Mouse (Mus musculus): ENCODE measurements around the gene Grin2c. TPM values are rescaled to one million over a fixed set of nuclear protein-coding genes. Genes with fewer than 3 reads are reported as not detected.

The Grin2c gene
- polyA plus RNA-seq, 1 experiment, result 0.33 TPM

DNA sequence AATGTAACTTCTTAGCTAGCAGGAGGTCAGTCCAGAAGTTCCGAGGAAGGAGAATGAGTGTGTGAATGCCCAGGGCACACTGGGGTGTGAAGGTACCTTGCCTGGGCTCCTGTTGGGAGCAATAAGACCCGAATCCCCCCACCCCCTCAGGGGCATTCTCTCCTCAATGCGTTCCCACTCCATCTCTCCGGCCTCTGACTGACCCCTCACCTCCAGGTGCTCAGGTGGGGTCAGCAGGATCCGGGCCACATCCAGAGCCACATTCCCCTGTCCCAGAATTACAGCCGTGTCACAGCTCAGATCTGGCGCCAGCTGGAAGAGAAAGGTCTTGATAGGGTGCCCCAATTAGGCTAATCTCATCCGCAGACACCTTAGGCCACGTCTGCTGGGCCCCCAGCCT lies 4.0 kb upstream of the Grin2c start:
- 84% methylated on average over 9 of the region's 9 CpGs for WGBS

DNA sequence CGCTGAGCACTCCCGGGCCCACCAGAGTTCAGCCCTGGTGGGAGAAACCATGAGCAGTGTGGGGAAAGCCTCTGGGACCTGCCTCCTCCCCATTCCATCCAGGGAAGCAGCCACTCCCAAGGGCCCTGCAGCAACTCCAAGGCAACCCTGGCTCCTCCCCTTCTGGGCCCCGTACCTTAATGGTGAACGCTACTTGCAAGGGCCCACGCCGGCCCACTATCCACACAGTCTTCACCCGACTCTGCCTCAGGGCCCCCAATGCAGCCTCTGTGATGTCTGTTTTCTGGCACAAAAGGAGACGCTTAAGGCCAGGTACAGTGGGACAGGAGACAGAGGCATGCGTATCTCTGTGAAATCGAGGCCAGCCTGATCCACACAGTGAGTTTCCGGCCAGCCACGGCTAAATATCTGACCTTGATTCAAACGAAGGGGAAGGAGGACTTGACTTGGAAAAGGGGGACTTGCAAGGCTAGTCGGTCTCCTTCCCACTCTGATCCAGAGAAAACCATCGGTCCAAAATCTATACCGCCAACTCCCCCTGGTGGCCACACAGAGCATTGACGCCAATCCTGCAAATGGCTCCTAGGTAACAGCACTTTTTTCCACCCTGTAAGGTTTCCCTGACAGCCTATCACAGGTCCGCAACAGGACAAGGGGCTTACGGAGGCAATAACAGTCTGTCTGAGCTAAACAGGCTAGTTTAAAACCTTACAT lies 3.3 kb upstream of the Grin2c start:
- WGBS, result 40% methylated on average over 19 of the region's 19 CpGs
- peak; percentile 95; the same call in 1 of the 2 replicates for TF ChIP-seq CTCF (IDR thresholded peaks at IDR 0.05; ENCODE audit: extremely low read depth, insufficient read length, insufficient replicate concordance, low read depth, low read length)
- TF ChIP-seq POLR2A (IDR thresholded peaks at IDR 0.05; ENCODE audit: low read depth, low read length), result no peak
- no peak overlapping the region for H3K4me3 ChIP-seq (ENCODE audit: low read depth, low read length)
- H3K27me3 ChIP-seq (ENCODE audit: control insufficient read depth, insufficient read depth, low read length), result peaks cover 28% of the 10 kb centered on the region
- no peak overlapping the region for H3K27ac ChIP-seq (ENCODE audit: insufficient read depth, low read depth, low read length)
- peaks cover 4% of the 10 kb centered on the region; the same call in 1 of the 2 replicates for H3K4me1 ChIP-seq (ENCODE audit: control insufficient read depth, insufficient read depth, insufficient read length, low read length)
- H3K36me3 ChIP-seq (ENCODE audit: control insufficient read depth, insufficient read depth, low read length), result peaks cover 4% of the 10 kb centered on the region; the same call in 1 of the 2 replicates

More for the DNA sequence above, 4.0 kb upstream of the Grin2c start:
- TF ChIP-seq CTCF (IDR thresholded peaks at IDR 0.05; ENCODE audit: extremely low read depth, insufficient read length, insufficient replicate concordance, low read depth, low read length) (no peak), POLR2A (IDR thresholded peaks at IDR 0.05; ENCODE audit: low read depth, low read length) (no peak)
- Histone ChIP-seq H3K27me3 (ENCODE audit: control insufficient read depth, insufficient read depth, low read length) (peaks cover 21% of the 10 kb centered on the region), H3K27ac (ENCODE audit: insufficient read depth, low read depth, low read length) (no peak overlapping the region), H3K4me1 (ENCODE audit: control insufficient read depth, insufficient read depth, insufficient read length, low read length) (peaks cover 6% of the 10 kb centered on the region), H3K4me3 (ENCODE audit: low read depth, low read length) (no peak overlapping the region), H3K36me3 (ENCODE audit: control insufficient read depth, insufficient read depth, low read length) (peaks cover 4% of the 10 kb centered on the region; the same call in 1 of the 2 replicates)

DNA sequence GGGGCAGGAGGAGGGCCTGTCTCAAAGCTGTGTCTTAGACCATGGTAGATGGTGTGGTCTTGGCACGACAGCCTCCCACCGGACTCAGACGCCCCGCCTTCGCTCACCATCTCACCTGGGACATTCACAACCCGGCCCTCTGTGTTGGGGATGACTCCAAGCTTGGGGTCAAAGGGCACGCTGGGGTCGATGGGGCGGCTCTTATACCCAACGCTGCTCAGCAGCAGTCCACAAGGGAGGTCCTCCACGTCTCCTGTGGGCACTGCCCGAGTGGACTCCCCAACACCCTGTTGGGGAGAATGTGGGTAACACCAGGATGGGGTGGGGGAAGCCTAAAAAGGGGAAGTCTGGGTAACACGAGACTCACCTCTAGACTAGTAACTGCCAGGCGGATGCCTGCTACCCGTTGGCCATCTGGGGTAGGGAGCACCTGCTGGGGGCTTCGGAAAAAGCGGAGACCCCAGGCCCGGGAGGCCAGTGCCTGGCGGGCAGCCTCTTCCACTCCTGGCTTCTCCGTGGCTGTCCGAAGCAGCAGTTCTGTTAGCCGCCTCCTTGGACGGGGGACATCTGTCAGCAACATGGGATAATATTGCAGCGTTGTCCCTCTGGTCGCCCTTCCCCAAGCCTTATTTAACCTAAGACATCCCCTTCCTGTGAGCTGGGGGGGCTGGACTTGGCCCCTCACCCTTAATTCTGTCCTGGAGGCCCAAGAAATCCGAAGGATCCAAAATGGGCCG lies 2.5 kb upstream of the Grin2c start:
- no peak for TF ChIP-seq POLR2A (IDR thresholded peaks at IDR 0.05; ENCODE audit: low read depth, low read length)
- no peak for TF ChIP-seq CTCF (IDR thresholded peaks at IDR 0.05; ENCODE audit: extremely low read depth, insufficient read length, insufficient replicate concordance, low read depth, low read length)
- 92% methylated on average over 27 of the region's 27 CpGs for WGBS
- Histone ChIP-seq H3K27ac (ENCODE audit: insufficient read depth, low read depth, low read length) (no peak overlapping the region), H3K4me1 (ENCODE audit: control insufficient read depth, insufficient read depth, insufficient read length, low read length) (peaks cover 4% of the 10 kb centered on the region; the same call in 1 of the 2 replicates), H3K27me3 (ENCODE audit: control insufficient read depth, insufficient read depth, low read length) (peaks cover 33% of the 10 kb centered on the region), H3K36me3 (ENCODE audit: control insufficient read depth, insufficient read depth, low read length) (peaks cover 4% of the 10 kb centered on the region; the same call in 1 of the 2 replicates), H3K4me3 (ENCODE audit: low read depth, low read length) (no peak overlapping the region)

DNA sequence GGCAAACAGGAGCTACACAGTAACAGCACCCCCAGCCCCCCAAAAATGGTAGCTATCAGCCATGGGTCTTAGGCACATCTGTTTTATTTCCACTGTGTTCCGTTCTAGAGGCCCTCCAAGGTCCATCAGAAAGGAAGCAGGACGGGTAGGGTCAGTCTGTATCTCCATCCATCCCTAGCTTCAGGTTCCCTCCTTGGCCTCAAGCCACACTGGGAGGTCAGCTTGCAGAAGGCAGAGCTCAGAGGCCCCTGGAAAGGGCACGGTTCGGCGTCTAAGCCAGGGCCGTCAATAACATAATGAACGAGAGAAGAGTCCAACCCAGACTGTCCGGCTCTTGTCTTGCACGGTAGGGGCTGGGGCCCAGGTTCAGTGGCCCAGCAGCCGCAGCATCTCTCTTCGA lies 915 bp upstream of the Grin2c start:
- H3K36me3 ChIP-seq (ENCODE audit: control insufficient read depth, insufficient read depth, low read length), result peaks cover 4% of the 10 kb centered on the region; the same call in 1 of the 2 replicates
- H3K4me3 ChIP-seq (ENCODE audit: low read depth, low read length), result no peak overlapping the region
- peaks cover 36% of the 10 kb centered on the region for H3K27me3 ChIP-seq (ENCODE audit: control insufficient read depth, insufficient read depth, low read length)
- peaks cover 4% of the 10 kb centered on the region; the same call in 1 of the 2 replicates for H3K4me1 ChIP-seq (ENCODE audit: control insufficient read depth, insufficient read depth, insufficient read length, low read length)
- H3K27ac ChIP-seq (ENCODE audit: insufficient read depth, low read depth, low read length), result no peak overlapping the region
- WGBS, result 94% methylated on average over 11 of the region's 11 CpGs
- TF ChIP-seq POLR2A (IDR thresholded peaks at IDR 0.05; ENCODE audit: low read depth, low read length) (no peak), CTCF (IDR thresholded peaks at IDR 0.05; ENCODE audit: extremely low read depth, insufficient read length, insufficient replicate concordance, low read depth, low read length) (no peak)

DNA sequence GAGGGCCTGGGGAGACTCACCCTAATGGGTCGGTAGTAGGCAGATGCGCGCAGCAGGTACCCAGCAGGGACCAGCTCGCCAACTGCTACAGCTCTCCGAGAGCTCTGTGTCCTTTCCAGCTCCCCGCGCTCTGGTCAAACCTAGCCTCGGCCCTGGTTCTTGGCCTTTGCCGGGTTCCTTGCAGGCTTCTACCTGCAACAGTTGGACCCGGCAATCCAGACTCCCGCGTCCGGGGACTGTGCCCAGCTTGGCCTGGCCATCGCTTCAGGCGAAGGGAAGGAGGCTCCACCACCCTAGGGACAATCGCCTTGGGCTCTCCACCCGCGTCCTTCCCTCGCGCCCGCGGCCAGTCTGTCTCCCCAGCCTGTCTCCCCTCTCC lies 654 bp downstream of the Grin2c start:
- peaks cover 4% of the 10 kb centered on the region; the same call in 1 of the 2 replicates for H3K36me3 ChIP-seq (ENCODE audit: control insufficient read depth, insufficient read depth, low read length)
- H3K27ac ChIP-seq (ENCODE audit: insufficient read depth, low read depth, low read length), result no peak overlapping the region
- TF ChIP-seq CTCF (IDR thresholded peaks at IDR 0.05; ENCODE audit: extremely low read depth, insufficient read length, insufficient replicate concordance, low read depth, low read length) (no peak), POLR2A (IDR thresholded peaks at IDR 0.05; ENCODE audit: low read depth, low read length) (no peak)
- H3K4me1 ChIP-seq (ENCODE audit: control insufficient read depth, insufficient read depth, insufficient read length, low read length), result peaks cover 4% of the 10 kb centered on the region; the same call in 1 of the 2 replicates
- peaks cover 40% of the 10 kb centered on the region for H3K27me3 ChIP-seq (ENCODE audit: control insufficient read depth, insufficient read depth, low read length)
- H3K4me3 ChIP-seq (ENCODE audit: low read depth, low read length), result no peak overlapping the region
- WGBS, result 2% methylated on average over 22 of the region's 22 CpGs

DNA sequence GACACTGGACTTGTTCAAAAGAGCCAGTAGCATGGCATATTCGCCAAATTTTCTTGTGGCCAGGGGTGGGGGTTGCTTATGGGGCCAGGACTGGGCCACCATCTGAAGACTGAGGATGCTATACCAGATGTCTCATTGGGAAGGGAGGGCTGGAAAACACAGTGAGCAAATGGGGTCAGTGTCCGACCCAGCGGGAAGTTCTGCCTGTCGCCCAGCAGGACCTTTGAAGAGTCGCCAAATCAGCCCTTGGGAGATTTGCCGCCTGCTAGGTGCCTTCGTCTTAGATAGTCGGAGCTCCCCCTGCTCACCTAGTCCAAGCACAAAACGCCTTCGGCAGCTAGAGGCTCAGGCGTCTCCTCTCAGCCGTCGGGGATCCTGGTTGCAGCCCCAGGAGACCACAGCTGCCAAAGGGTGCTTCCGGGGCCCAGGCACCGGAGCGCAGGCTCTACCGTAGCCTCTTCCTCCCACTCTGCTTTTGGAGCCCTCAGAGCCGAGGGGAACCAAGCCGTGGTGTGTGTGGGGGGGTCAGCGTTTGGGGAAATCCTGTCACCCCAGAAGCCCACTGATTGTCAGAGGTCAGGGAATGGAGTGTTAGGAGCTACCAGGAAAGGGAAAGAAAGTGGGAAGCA lies 1.2 kb downstream of the Grin2c start:
- Histone ChIP-seq H3K4me3 (ENCODE audit: low read depth, low read length) (no peak overlapping the region), H3K27ac (ENCODE audit: insufficient read depth, low read depth, low read length) (no peak overlapping the region), H3K27me3 (ENCODE audit: control insufficient read depth, insufficient read depth, low read length) (peaks cover 40% of the 10 kb centered on the region), H3K36me3 (ENCODE audit: control insufficient read depth, insufficient read depth, low read length) (peaks cover 4% of the 10 kb centered on the region; the same call in 1 of the 2 replicates), H3K4me1 (ENCODE audit: control insufficient read depth, insufficient read depth, insufficient read length, low read length) (peaks cover 4% of the 10 kb centered on the region; the same call in 1 of the 2 replicates)
- TF ChIP-seq POLR2A (IDR thresholded peaks at IDR 0.05; ENCODE audit: low read depth, low read length), result no peak
- TF ChIP-seq CTCF (IDR thresholded peaks at IDR 0.05; ENCODE audit: extremely low read depth, insufficient read length, insufficient replicate concordance, low read depth, low read length), result no peak
- WGBS, result 6% methylated on average over 20 of the region's 20 CpGs

Measured in small intestine, adult 2 months (tissue).